Mouse (Mus musculus): ENCODE results near the gene Pik3c2a. TPM values are rescaled to one million over a fixed set of nuclear protein-coding genes. Genes with fewer than 3 reads are reported as not detected.
"Not testable (repeated sequence)": the region's sequence is repeated elsewhere in the genome, so short reads cannot be mapped to it uniquely, and the experiment has no call there.

Pik3c2a gene
- total RNA-seq, 2 experiments from 2014 or later: 13.8 to 24.8 TPM

DNA sequence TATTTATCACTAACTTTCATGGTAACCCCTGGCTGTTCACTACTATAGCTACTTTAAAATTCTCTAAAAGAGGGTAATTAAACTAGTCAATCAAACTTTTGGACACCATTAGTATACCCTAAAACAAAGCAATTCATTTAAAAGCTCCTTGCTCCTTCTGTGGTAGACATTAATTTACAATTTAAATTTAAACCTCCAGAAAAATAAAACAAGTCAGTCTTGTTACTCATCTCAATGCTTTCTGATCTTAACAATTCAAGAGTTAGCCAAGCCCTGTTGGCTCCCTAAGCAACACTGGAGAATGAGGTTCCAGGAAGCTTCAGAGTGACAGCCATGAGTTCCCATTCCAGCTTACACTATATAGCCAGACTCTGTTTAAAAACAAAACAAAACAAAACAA lies 22.2 kb downstream of the Pik3c2a start:
- ATAC-seq (replicated peaks; ENCODE audit: poor library complexity, severe bottlenecking): no peak

- peak; percentile 97 for ATAC-seq (replicated peaks; ENCODE audit: poor library complexity, severe bottlenecking)
Observed at GRCm38 (mm10) chr7:116409438-116409837, 33.8 kb downstream of the Pik3c2a start.

GRCm38 (mm10) chr7:116392329-116392728 lies 50.9 kb downstream of the Pik3c2a start:
- ATAC-seq (replicated peaks; ENCODE audit: poor library complexity, severe bottlenecking): peak; percentile 62

GRCm38 (mm10) chr7:116387389-116387788 lies 55.9 kb downstream of the Pik3c2a start:
- ATAC-seq (replicated peaks; ENCODE audit: poor library complexity, severe bottlenecking): not testable (repeated sequence)

DNA sequence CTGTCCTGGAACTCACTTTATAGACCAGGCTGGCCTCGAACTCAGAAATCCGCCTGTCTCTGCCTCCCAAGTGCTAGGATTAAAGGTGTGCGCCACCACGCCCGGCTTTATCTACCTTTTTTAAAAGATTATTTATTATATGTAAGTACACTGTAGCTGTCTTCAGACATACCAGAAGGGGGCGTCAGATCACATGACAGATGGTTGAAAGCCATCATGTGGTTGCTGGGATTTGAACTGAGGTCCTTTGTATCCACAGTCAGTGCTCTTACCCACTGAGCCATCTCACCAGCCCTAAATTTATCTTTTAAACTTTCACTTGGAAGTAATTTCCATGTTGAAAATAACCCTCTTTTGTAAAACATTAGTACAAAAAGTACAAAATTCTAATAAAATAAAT lies 64.1 kb downstream of the Pik3c2a start:
- not testable (repeated sequence) for ATAC-seq (replicated peaks; ENCODE audit: poor library complexity, severe bottlenecking)

DNA sequence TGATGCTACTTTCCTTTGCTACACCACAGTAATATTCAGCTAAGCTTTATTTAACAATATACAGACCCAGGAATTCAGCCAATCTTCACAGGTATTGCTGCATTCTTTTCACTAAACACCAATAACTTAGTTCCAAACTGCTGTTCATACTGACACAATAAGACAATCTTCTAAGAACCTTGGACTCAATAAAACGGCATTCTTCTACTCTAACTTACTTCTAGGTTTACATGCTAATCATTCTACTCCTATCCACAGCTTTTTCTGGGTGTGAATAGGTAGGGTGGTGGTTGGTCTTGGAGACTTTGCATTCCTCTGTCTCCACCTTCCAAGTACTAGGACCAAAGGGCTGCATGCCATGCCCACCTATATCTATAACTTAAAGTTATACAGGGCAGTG lies 69.0 kb downstream of the Pik3c2a start:
- no peak for ATAC-seq (replicated peaks; ENCODE audit: poor library complexity, severe bottlenecking)

DNA sequence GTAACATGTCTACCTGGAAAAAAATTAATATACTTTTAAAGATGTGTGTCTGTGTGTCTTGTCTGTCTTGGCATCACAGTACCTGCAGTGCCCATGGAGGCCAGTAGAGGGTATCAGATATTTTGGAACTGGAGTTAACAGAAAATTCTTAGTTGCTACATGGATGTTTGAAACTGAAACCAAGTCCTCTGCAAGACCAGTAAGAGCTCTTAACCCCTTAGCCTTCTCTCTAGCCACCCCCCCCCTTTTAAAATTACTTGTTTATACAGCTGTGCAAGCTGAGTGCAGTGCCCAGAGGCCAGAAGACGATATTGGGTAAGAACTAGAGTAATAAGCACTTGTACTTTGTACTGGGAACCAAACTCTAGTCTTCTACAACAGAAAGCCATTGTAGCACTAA lies 107.0 kb downstream of the Pik3c2a start:
- peak; percentile 69 for ATAC-seq (replicated peaks; ENCODE audit: poor library complexity, severe bottlenecking)

DNA sequence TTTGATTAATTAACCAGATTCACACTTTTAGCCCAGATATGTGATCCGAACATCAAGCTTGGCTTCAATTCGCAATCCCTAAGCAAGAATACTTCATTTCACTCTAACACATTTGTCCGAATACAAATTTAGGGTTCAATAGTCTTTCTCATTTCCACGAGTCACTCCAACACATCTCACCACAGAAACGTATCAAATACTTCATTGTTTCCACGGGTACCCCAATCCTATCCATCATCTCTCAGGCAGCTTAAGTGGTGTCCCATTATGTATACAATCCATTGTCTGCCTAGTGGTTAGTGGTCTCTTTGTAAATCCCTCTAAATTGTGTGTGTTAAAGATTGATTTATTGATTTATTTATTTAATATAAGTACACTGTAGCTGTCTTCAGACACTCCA lies 108.1 kb downstream of the Pik3c2a start:
- no peak for ATAC-seq (replicated peaks; ENCODE audit: poor library complexity, severe bottlenecking)

DNA sequence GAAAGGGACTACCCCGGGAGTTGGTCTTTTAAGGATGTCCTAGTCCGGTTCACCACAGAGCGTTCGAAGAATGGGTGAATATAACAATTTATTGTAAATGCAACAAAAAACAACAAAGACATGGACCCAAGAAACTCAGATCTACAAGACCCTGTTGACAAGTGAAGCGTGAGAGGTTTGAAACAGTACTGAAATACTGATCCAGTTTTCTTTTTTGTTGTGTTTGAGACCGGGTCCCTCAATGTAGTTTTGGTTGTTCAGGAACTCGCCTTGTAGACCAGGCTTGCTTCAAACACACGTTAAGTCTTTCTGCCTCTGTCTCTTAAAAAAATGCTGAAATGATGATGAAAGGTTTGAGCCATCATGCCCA lies 108.6 kb downstream of the Pik3c2a start:
- ATAC-seq (replicated peaks; ENCODE audit: poor library complexity, severe bottlenecking): no peak

DNA sequence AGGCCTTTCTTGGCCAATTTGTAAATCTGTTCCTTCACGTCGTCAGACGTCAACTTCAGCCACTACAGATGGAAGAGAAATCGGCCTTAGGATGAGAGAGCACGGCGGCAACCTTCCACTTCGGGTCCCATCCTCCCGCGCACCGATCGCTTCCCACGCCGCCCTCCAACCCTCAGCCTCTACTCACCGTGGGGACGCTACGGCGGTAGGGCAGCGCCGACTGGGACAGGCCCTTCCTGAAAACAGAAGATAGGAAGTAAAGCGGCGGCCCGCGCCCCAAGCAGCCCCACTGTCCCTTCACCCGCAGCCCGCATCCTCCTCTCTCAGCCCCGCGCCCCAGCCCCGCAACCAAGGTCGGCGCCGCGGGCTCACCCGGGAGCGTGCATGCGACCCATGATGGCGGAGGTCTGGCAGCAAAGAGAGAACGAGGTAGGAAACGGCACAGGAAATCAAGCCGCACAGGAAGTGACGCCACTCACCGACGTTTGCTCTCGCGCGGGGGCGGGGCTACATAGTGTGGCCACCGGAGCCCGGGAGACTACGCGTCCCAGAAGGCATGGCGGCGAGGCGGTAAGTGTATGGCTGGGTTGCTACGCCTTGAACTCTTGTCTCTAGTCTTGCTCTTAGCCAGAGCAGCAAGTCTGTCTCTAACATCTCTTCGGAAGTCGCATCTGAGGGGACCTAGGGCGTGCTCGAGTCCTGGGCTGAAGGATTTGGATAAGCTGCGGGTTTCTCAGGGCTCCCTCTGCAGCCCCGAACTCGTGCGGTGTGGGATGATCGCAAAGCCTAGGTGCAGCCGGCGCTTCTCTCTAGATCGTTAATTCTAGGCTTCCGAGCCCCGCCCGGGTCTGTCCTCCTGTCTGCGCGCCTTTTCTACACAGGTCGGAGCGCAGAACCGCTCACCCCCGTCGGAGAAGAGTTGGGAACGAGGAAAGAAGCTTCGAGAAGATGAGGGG lies 109.3 kb downstream of the Pik3c2a start, which contains the start of gene Rps13:
Gene Rps13 (minus strand): TSS at position 483 of the 956 bp plus-strand sequence.
- ATAC-seq (replicated peaks; ENCODE audit: poor library complexity, severe bottlenecking): peak; percentile 92

GRCm38 (mm10) chr7:116331246-116331645 lies 112.0 kb downstream of the Pik3c2a start:
- no peak for ATAC-seq (replicated peaks; ENCODE audit: poor library complexity, severe bottlenecking)

- no peak for ATAC-seq (replicated peaks; ENCODE audit: poor library complexity, severe bottlenecking)
Observed at GRCm38 (mm10) chr7:116329858-116330257, 113.4 kb downstream of the Pik3c2a start.

DNA sequence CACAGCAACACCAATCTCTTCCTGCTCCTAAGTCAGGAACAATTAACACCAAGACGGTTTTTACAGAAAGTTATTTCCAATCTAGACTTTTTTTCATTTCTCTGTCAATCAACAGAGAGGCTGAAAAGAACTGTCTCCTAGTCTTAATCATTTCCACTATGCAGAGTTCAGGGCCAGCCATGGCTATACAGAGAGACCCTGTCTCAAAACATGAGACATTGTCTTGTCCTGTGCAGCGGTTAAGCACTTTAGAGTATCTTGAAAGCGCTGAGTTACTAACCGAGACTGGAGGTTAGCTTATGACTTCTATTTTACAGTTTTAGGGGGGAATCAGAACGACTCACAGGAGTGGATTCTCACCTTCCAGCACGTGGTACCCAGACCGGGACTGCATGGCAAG lies 114.5 kb downstream of the Pik3c2a start:
- ATAC-seq (replicated peaks; ENCODE audit: poor library complexity, severe bottlenecking): no peak

- peak; percentile 80 for ATAC-seq (replicated peaks; ENCODE audit: poor library complexity, severe bottlenecking)
Observed at GRCm38 (mm10) chr7:116327901-116328300, 115.3 kb downstream of the Pik3c2a start.

DNA sequence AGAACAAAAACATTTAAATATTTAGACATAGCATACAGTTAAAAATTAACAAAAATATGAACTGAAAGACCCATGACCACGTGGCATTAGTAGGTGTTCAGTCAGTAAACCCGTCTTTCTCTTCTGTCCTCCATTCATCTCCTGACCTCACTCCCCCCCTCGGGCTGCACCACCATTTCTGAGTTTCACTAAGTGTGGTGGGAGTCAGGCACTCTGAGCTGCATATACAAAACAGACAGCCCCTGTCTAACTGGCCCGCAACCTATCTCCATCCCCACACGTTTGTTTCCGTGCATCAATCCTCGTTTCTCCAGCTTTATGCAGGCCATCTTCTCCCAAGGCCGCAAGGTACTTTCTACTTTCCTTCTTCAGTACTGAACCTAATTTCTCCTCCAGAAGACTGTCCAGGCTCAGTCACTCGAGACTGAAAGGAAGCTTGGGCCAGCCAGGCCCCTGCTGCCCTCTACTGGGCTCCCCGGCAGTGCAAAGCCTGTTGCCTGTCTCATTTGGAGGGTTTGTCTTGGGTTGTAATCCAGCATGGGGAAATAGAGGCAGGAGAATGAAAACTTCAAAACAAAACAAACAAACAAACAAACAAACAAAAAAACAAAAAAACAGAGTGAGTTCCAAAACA lies 119.8 kb downstream of the Pik3c2a start:
- ATAC-seq (replicated peaks; ENCODE audit: poor library complexity, severe bottlenecking): peak; percentile 81

DNA sequence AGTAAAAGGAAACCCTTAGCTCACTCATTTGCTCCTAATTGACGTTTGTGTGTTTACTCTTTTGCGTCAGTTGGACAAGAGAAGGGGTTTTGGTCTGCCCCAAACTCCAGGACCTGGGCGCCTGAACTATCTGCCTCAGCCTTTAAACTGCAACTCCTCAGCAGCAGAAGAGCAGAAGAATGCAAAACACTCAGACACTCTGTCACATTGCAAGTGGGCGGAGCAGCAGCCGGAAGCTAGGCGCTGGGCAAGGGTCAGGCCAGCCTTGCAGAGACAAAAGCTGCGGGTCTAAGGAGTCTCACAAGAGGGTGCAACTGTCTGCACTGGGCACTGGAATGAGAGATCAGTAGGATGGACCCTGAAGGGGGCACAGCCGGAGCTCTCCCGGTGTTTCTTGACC lies 133.8 kb downstream of the Pik3c2a start:
- ATAC-seq (replicated peaks; ENCODE audit: poor library complexity, severe bottlenecking): peak; percentile 34; the same call in 1 of the 2 replicates

- ATAC-seq (replicated peaks; ENCODE audit: poor library complexity, severe bottlenecking): peak; percentile 5; the same call in 1 of the 2 replicates
Observed at GRCm38 (mm10) chr7:116308632-116308991, 134.6 kb downstream of the Pik3c2a start.

DNA sequence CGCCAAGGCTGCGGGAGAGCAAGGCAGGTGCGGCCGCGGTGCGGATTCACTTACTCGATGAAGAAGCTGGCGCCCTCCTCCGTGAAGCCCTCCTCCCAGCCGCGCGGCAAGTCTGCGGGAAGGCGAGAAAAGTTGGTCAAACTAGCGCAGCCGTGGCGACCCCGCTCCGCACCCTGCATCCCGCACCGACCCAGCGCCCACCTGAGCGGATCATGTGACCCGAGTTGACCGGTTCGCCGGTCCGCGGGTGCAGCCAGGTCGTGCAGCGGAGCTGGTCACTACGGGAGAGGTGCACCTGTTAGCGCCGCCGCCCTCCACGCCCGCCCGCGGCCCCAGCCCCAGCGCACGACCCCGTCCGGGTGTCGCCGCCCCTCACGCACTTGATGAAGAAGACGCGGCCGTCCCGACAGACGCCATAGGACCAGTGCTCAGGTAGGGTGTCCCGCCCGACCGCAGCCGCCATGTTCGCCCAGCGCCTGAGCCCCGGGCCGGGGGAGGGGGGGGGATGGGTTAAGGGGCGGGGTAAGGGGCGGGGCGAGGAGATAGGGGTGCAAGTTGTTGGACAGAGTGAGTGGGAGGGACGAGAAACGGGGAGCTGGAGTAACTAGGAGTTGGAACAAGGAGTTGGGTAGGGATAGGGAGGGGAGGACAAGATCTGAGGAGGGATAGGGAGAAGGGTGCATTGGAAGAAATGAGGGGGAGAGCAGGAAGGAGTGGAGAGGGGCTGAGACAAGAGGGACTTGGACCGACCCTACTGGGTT lies 135.2 kb downstream of the Pik3c2a start, which contains the start of gene Plekha7:
Gene Plekha7 (minus strand): TSS at position 506 of the 761 bp plus-strand sequence.
- peak; percentile 20 for ATAC-seq (replicated peaks; ENCODE audit: poor library complexity, severe bottlenecking)

GRCm38 (mm10) chr7:116307099-116307870 lies 136.0 kb downstream of the Pik3c2a start:
- peak; percentile 42 for ATAC-seq (replicated peaks; ENCODE audit: poor library complexity, severe bottlenecking)

GRCm38 (mm10) chr7:116306601-116307000 lies 136.6 kb downstream of the Pik3c2a start:
- ATAC-seq (replicated peaks; ENCODE audit: poor library complexity, severe bottlenecking): no peak

Measured in granulocyte monocyte progenitor cell, adult 5-6 weeks (primary cell).